Comparison of ENCODE assay signal across 8 mouse cellular contexts in genomic region chr1:44120074-44120406, GRCm38 (mm10). TPM values are rescaled to one million over a fixed set of nuclear protein-coding genes. Genes with fewer than 3 reads are reported as not detected.
DNase-seq lines count a peak whose midpoint lies in the region; ATAC-seq and TF ChIP-seq lines count a peak whose summit lies in the region.

No protein-coding gene starts in this region.

- intact Hi-C loops in heart, postnatal 14 days (cut with DNase I): no loop called here

- H3K9ac ChIP-seq in heart, embryonic 14.5 days (ENCODE audit: low read length): peak overlapping the region; percentile 84

- no peak for TF ChIP-seq CTCF in G1E (IDR thresholded peaks at IDR 0.05; ENCODE audit: low read depth, low read length)

- H3K4me1 ChIP-seq in heart, embryonic 14.5 days (ENCODE audit: control insufficient read depth in 2 of 2, insufficient read depth in 2 of 2, low read length in 2 of 2): peaks cover 0 to 11% of the 10 kb centered on the region in 2 experiments; a peak in 2 of 4 replicates
- peaks cover 31% of the 10 kb centered on the region for H3K4me1 ChIP-seq in G1E (ENCODE audit: insufficient read depth, low read depth, low read length)
- H3K4me1 ChIP-seq in hindbrain, embryonic 10.5 days (replicated peaks): peaks cover 18% of the 10 kb centered on the region
- peaks cover 23% of the 10 kb centered on the region for H3K4me1 ChIP-seq in midbrain, embryonic 10.5 days

- WGBS in heart, embryonic 14.5 days: 6% methylated on average over 6 of the region's 6 CpGs
- WGBS in hindbrain, embryonic 10.5 days: 4% methylated on average over 6 of the region's 6 CpGs
- WGBS in midbrain, embryonic 10.5 days: 2% methylated on average over 6 of the region's 6 CpGs

- ATAC-seq in heart, embryonic 14.5 days (ENCODE audit: insufficient number of reproducible peaks, insufficient read depth, low FRiP score, low read depth): 0 out of 2 replicates have a peak, but pooled peaks have one; percentile 4
- ATAC-seq in G1E (ENCODE audit: extremely low read depth, insufficient number of reproducible peaks, low FRiP score, poor library complexity, severe bottlenecking): no peak

- no peaks in the 10 kb centered on the region for H3K27me3 ChIP-seq in heart, embryonic 14.5 days (ENCODE audit: control insufficient read depth, insufficient read depth, low read length)
- H3K27me3 ChIP-seq in G1E (ENCODE audit: insufficient read depth, low read length): no peaks in the 10 kb centered on the region
- H3K27me3 ChIP-seq in hindbrain, embryonic 10.5 days (ENCODE audit: insufficient read depth, poor library complexity, severe bottlenecking): no peaks in the 10 kb centered on the region
- H3K27me3 ChIP-seq in midbrain, embryonic 10.5 days (ENCODE audit: low read depth, poor library complexity, severe bottlenecking): no peaks in the 10 kb centered on the region

- H3K4me2 ChIP-seq in heart, embryonic 14.5 days (ENCODE audit: low read length): peak overlapping the region; percentile 84

- DNase-seq in heart, postnatal 14 days: no peak
- DNase-seq in G1E (ENCODE audit: low spot score): no peak
- DNase-seq in hindbrain, embryonic 10.5 days (ENCODE audit: low spot score): no peak
- no peak for DNase-seq in midbrain, embryonic 10.5 days (ENCODE audit: low spot score)
- no peak for DNase-seq in layer of hippocampus, adult 8-10 months (ENCODE audit: low spot score in 2 of 2)
- no peak for DNase-seq in cerebellum, adult 18-20 months
- no peak for DNase-seq in B cell, adult 2 months

- H3K4me3 ChIP-seq in heart, embryonic 14.5 days (ENCODE audit: control insufficient read depth in 1 of 2, insufficient read depth in 1 of 2, low read depth in 1 of 2, low read length in 2 of 2): peak overlapping the region; percentile 59 to 84
- H3K4me3 ChIP-seq in G1E (ENCODE audit: low read depth, low read length): peak overlapping the region; percentile 78
- H3K4me3 ChIP-seq in hindbrain, embryonic 10.5 days: peak overlapping the region; percentile 84
- peak overlapping the region; percentile 78 for H3K4me3 ChIP-seq in midbrain, embryonic 10.5 days

- H3K27ac ChIP-seq in heart, embryonic 14.5 days (replicated peaks in 1 of 2; ENCODE audit: control insufficient read depth in 1 of 2, insufficient read depth in 1 of 2, low read depth in 2 of 2, low read length in 2 of 2): peak overlapping the region; percentile 96 to 99
- H3K27ac ChIP-seq in hindbrain, embryonic 10.5 days: peak overlapping the region; percentile 94
- H3K27ac ChIP-seq in midbrain, embryonic 10.5 days (replicated peaks): peak overlapping the region; percentile 96

- H3K9me3 ChIP-seq in heart, embryonic 14.5 days (ENCODE audit: control insufficient read depth, low read length): no peaks in the 10 kb centered on the region
- H3K9me3 ChIP-seq in G1E (replicated peaks): no peaks in the 10 kb centered on the region
- H3K9me3 ChIP-seq in hindbrain, embryonic 10.5 days: no peaks in the 10 kb centered on the region
- no peaks in the 10 kb centered on the region for H3K9me3 ChIP-seq in midbrain, embryonic 10.5 days (replicated peaks)

- peaks cover 25% of the 10 kb centered on the region for H3K36me3 ChIP-seq in heart, embryonic 14.5 days (ENCODE audit: control insufficient read depth, insufficient read depth, low read length)
- peaks cover 38% of the 10 kb centered on the region for H3K36me3 ChIP-seq in G1E (replicated peaks)
- H3K36me3 ChIP-seq in hindbrain, embryonic 10.5 days: peaks cover 40% of the 10 kb centered on the region
- H3K36me3 ChIP-seq in midbrain, embryonic 10.5 days: peaks cover 40% of the 10 kb centered on the region

RNA-seq across cellular contexts. Expression of gene Bivm, which starts 1.3 kb away (rescaled TPM):
- 12.2 and 15.3 TPM in 2 replicates for polyA plus RNA-seq in heart, embryonic 14.5 days (2014; fragmentation: Nextera tagmentation; extraction: Ambion mirVana)
- 10 to 100 TPM; 10.2 to 13.7 TPM for total RNA-seq in heart, postnatal 14 days (2021)
- total RNA-seq in G1E (2014; fragmentation: Nextera tagmentation) (68.8 and 70.1 TPM in 2 replicates), G1E (2017) (26.1 and 28.9 TPM in 2 replicates)
- polyA plus RNA-seq in G1E (2012): 4.8 and 6.4 TPM in 2 replicates
- polyA plus RNA-seq in hindbrain, embryonic 10.5 days (2016; fragmentation: Nextera tagmentation; extraction: Ambion mirVana): 19.9 and 21.2 TPM in 2 replicates
- 22.5 and 24.7 TPM in 2 replicates for polyA plus RNA-seq in midbrain, embryonic 10.5 days (2016; fragmentation: Nextera tagmentation; extraction: Ambion mirVana)
- total RNA-seq in layer of hippocampus, adult 8-10 months (2022): 10 to 100 TPM; 29.7 to 47.3 (median 36.8) TPM

RNA-seq across cellular contexts. Expression of gene Kdelc1, which starts 1.4 kb away (rescaled TPM):
- 44.6 and 48.8 TPM in 2 replicates for polyA plus RNA-seq in heart, embryonic 14.5 days (2014; fragmentation: Nextera tagmentation; extraction: Ambion mirVana)
- 10 to 100 TPM; 21.8 to 26.3 TPM for total RNA-seq in heart, postnatal 14 days (2021)
- total RNA-seq in G1E (2014; fragmentation: Nextera tagmentation): 65.3 and 67.5 TPM in 2 replicates
- 24.2 and 26.2 TPM in 2 replicates for total RNA-seq in G1E (2017)
- 5.9 and 7.0 TPM in 2 replicates for polyA plus RNA-seq in G1E (2012)
- polyA plus RNA-seq in hindbrain, embryonic 10.5 days (2016; fragmentation: Nextera tagmentation; extraction: Ambion mirVana): 47.9 and 59.4 TPM in 2 replicates
- polyA plus RNA-seq in midbrain, embryonic 10.5 days (2016; fragmentation: Nextera tagmentation; extraction: Ambion mirVana): 56.1 and 64.6 TPM in 2 replicates
- total RNA-seq in layer of hippocampus, adult 8-10 months (2022): 10 to 100 TPM in 2 of 4 experiments, 1 to 10 TPM in 2; 9.4 to 10.6 (median 10.1) TPM

RNA-seq across cellular contexts. Expression of gene Tex30, which starts 17.8 kb away (rescaled TPM):
- 66.1 and 69.7 TPM in 2 replicates for polyA plus RNA-seq in heart, embryonic 14.5 days (2014; fragmentation: Nextera tagmentation; extraction: Ambion mirVana)
- total RNA-seq in heart, postnatal 14 days (2021): 1 to 10 TPM; 7.4 to 8.7 TPM
- total RNA-seq in G1E (2014; fragmentation: Nextera tagmentation) (65.6 and 102 TPM in 2 replicates), G1E (2017) (125 and 159 TPM in 2 replicates)
- polyA plus RNA-seq in G1E (2012): 7.6 and 12.8 TPM in 2 replicates
- polyA plus RNA-seq in hindbrain, embryonic 10.5 days (2016; fragmentation: Nextera tagmentation; extraction: Ambion mirVana): 94.6 and 112 TPM in 2 replicates
- 105 and 118 TPM in 2 replicates for polyA plus RNA-seq in midbrain, embryonic 10.5 days (2016; fragmentation: Nextera tagmentation; extraction: Ambion mirVana)
- 1 to 10 TPM; 6.7 to 8.2 (median 7.4) TPM for total RNA-seq in layer of hippocampus, adult 8-10 months (2022)

RNA-seq across cellular contexts. Expression of gene Ercc5, which starts 27.5 kb away (rescaled TPM):
- 13.7 and 16.4 TPM in 2 replicates for polyA plus RNA-seq in heart, embryonic 14.5 days (2014; fragmentation: Nextera tagmentation; extraction: Ambion mirVana)
- 10 to 100 TPM; 18.8 to 19.4 TPM for total RNA-seq in heart, postnatal 14 days (2021)
- 45.3 and 49.5 TPM in 2 replicates for total RNA-seq in G1E (2014; fragmentation: Nextera tagmentation)
- 30.8 and 33.8 TPM in 2 replicates for total RNA-seq in G1E (2017)
- 6.4 and 6.7 TPM in 2 replicates for polyA plus RNA-seq in G1E (2012)
- 26.2 and 27.9 TPM in 2 replicates for polyA plus RNA-seq in hindbrain, embryonic 10.5 days (2016; fragmentation: Nextera tagmentation; extraction: Ambion mirVana)
- 29.0 and 32.8 TPM in 2 replicates for polyA plus RNA-seq in midbrain, embryonic 10.5 days (2016; fragmentation: Nextera tagmentation; extraction: Ambion mirVana)
- total RNA-seq in layer of hippocampus, adult 8-10 months (2022): 10 to 100 TPM; 19.7 to 22.8 (median 21.5) TPM

RNA-seq across cellular contexts. Expression of gene Gm8251, which starts 58.3 kb away (rescaled TPM):
- polyA plus RNA-seq in heart, embryonic 14.5 days (2014; fragmentation: Nextera tagmentation; extraction: Ambion mirVana): 0.07 TPM in 1 of 2 replicates, not detected in the other
- total RNA-seq in heart, postnatal 14 days (2021): under 1 TPM in 1 of 2 experiments, not detected in 1; 0.02 TPM
- total RNA-seq in G1E (2014; fragmentation: Nextera tagmentation): not detected in 2 replicates
- total RNA-seq in G1E (2017): 0.22 and 0.29 TPM in 2 replicates
- polyA plus RNA-seq in G1E (2012): 0.01 TPM in 1 of 2 replicates, not detected in the other
- 0.07 and 0.09 TPM in 2 replicates for polyA plus RNA-seq in hindbrain, embryonic 10.5 days (2016; fragmentation: Nextera tagmentation; extraction: Ambion mirVana)
- 0.16 and 0.22 TPM in 2 replicates for polyA plus RNA-seq in midbrain, embryonic 10.5 days (2016; fragmentation: Nextera tagmentation; extraction: Ambion mirVana)
- total RNA-seq in layer of hippocampus, adult 8-10 months (2022): not detected
